Mouse (Mus musculus): ENCODE data around the gene Hnrnpa1.

DNA sequence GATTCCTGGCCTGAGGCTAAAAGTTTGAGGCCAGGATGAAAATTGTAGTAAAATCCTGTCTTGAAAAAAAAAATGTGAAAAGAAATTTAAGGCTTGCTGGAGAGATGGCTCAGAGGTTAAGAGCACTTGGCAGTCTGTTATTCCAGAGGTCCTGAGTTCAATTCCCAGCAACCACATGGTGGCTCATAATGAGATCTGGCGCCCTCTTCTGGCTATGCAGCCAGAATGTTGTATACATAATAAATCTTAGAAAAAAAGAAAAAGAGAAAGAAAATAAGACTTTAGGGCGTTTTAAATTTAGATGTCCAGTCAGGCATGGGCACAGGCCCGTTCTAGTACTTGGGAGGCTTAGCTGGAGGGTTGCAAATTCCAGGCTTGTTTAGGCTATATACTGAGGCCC is 39.5 kb downstream of the Hnrnpa1 start:
- peak; percentile 14; the same call in 1 of the 2 replicates for TF ChIP-seq CTCF (IDR thresholded peaks at IDR 0.05; ENCODE audit: extremely low read depth, insufficient read depth, low read length)
- no peak for TF ChIP-seq POLR2A (IDR thresholded peaks at IDR 0.05; ENCODE audit: extremely low read depth, insufficient read depth, low read length)
